Mouse (Mus musculus): ENCODE results near the gene Eml6.

GRCm38 (mm10) chr11:29959366-29959765 lies 66.5 kb downstream of the Eml6 start:
- no peak for TF ChIP-seq ZC3H11A (IDR thresholded peaks at IDR 0.05; ENCODE audit: borderline replicate concordance, low read depth, low read length)
- TF ChIP-seq CHD2 (IDR thresholded peaks at IDR 0.05; ENCODE audit: low read depth, low read length): no peak
- no peak for TF ChIP-seq ZNF384 (IDR thresholded peaks at IDR 0.05; ENCODE audit: low read depth, low read length)
- TF ChIP-seq MAFK (IDR thresholded peaks at IDR 0.05; ENCODE audit: insufficient read depth, low read depth, low read length): no peak
- no peak for TF ChIP-seq HCFC1 (IDR thresholded peaks at IDR 0.05; ENCODE audit: borderline replicate concordance, insufficient read depth, low read length)
